Mouse (Mus musculus) thymus, postnatal 4 days (tissue): ENCODE results near the gene Tuba3a.

Source experiments
- DNase-seq: peaks from one replicate; pipeline ENCODE4 v3.0.0; 2021

Tuba3a gene

GRCm38 (mm10) chr6:125264219-125264618 is 21.6 kb downstream of the Tuba3a start:
- no peak for DNase-seq

- DNase-seq = no peak
Measured at GRCm38 (mm10) chr6:125260006-125260555, 25.8 kb downstream of the Tuba3a start.

- DNase-seq = no peak
Measured at GRCm38 (mm10) chr6:125256222-125256966, 29.4 kb downstream of the Tuba3a start.

GRCm38 (mm10) chr6:125255516-125256044 is 30.3 kb downstream of the Tuba3a start:
- DNase-seq = peak; percentile 53

- no peak for DNase-seq
Measured at GRCm38 (mm10) chr6:125253863-125254715, 31.8 kb downstream of the Tuba3a start.

- no peak for DNase-seq
Measured at GRCm38 (mm10) chr6:125252711-125253110, 33.1 kb downstream of the Tuba3a start.

- DNase-seq = no peak
Measured at GRCm38 (mm10) chr6:125252285-125252684, 33.6 kb downstream of the Tuba3a start.

GRCm38 (mm10) chr6:125244551-125244950 is 41.3 kb downstream of the Tuba3a start:
- DNase-seq = peak; percentile 69

- DNase-seq = peak; percentile 61
Measured at GRCm38 (mm10) chr6:125241566-125241965, 44.3 kb downstream of the Tuba3a start.

- DNase-seq = peak; percentile 42
Measured at GRCm38 (mm10) chr6:125240617-125241016, 45.2 kb downstream of the Tuba3a start.

GRCm38 (mm10) chr6:125239547-125239946 is 46.3 kb downstream of the Tuba3a start:
- no peak for DNase-seq

- DNase-seq = peak; percentile 72
Measured at GRCm38 (mm10) chr6:125238396-125238795, 47.4 kb downstream of the Tuba3a start.

- DNase-seq = peak; percentile 67
Measured at GRCm38 (mm10) chr6:125237421-125237820, 48.4 kb downstream of the Tuba3a start.

- DNase-seq = peak; percentile 80
Measured at GRCm38 (mm10) chr6:125236782-125237181, 49.1 kb downstream of the Tuba3a start, which contains the start of gene Cd27. Gene Cd27 (minus strand): TSS chr6:125237010.

GRCm38 (mm10) chr6:125236341-125236740 is 49.5 kb downstream of the Tuba3a start:
- peak; percentile 71 for DNase-seq

GRCm38 (mm10) chr6:125234520-125234828 is 51.4 kb downstream of the Tuba3a start:
- peak; percentile 37 for DNase-seq

- DNase-seq = peak; percentile 43
Measured at GRCm38 (mm10) chr6:125233816-125234519, 51.9 kb downstream of the Tuba3a start.

GRCm38 (mm10) chr6:125232516-125232915 is 53.3 kb downstream of the Tuba3a start:
- DNase-seq = peak; percentile 28

- DNase-seq = peak; percentile 61
Measured at GRCm38 (mm10) chr6:125232045-125232437, 53.8 kb downstream of the Tuba3a start.

- peak; percentile 84 for DNase-seq
Measured at GRCm38 (mm10) chr6:125231117-125232044, 54.5 kb downstream of the Tuba3a start, which contains the start of gene Tapbpl. Gene Tapbpl (minus strand): TSS chr6:125231860.

- peak; percentile 59 for DNase-seq
Measured at GRCm38 (mm10) chr6:125230571-125230970, 55.3 kb downstream of the Tuba3a start.
